Mouse (Mus musculus) liver, adult 2 months (tissue): ENCODE data around the gene Dsn1. TPM values are rescaled to one million over a fixed set of nuclear protein-coding genes. Genes with fewer than 3 reads are reported as not detected.

Experiments
- DNase-seq: peaks from one replicate; pipeline ENCODE4 v3.0.0-alpha.2; 2011; ENCODE audit warnings: low read depth, low spot score; ENCODE audit errors: extremely low read depth
- H3K27ac ChIP-seq: fragments of 200-500 bp; replicated peaks from 2 replicates; pipeline ENCODE4 v1.5.1; 2012; ENCODE audit warnings: low read depth, mild to moderate bottlenecking, control low read depth, inconsistent platforms, low read length; ENCODE audit not compliant: insufficient read depth
- H3K27me3 ChIP-seq: fragments of 200-500 bp; 2 replicates; pipeline ENCODE4 v1.6.1; 2012; ENCODE audit warnings: mild to moderate bottlenecking, moderate library complexity, low read length, inconsistent platforms; ENCODE audit not compliant: control insufficient read depth, insufficient read depth
- H3K36me3 ChIP-seq: fragments of 200-500 bp; 2 replicates; pipeline ENCODE4 v1.6.1; 2012; ENCODE audit warnings: low read length, inconsistent platforms; ENCODE audit not compliant: control insufficient read depth, insufficient read depth
- H3K4me1 ChIP-seq: fragments of 200-500 bp; 2 replicates; pipeline ENCODE4 v1.6.1; 2011; ENCODE audit warnings: low read length; ENCODE audit not compliant: control insufficient read depth, insufficient read depth
- H3K4me3 ChIP-seq: fragments of 200-500 bp; 2 replicates; pipeline ENCODE4 v1.5.1; 2011; ENCODE audit warnings: low read depth, mild to moderate bottlenecking, control low read depth, low read length, moderate library complexity; ENCODE audit not compliant: insufficient read depth
- H3K79me2 ChIP-seq: fragments of 200-500 bp; 2 replicates; pipeline ENCODE4 v1.6.1; 2012; ENCODE audit warnings: inconsistent platforms, mild to moderate bottlenecking, low read length, moderate library complexity; ENCODE audit not compliant: control insufficient read depth, insufficient read depth
- H3K9ac ChIP-seq: fragments of 200-500 bp; 2 replicates; pipeline ENCODE4 v1.6.1; 2012; ENCODE audit warnings: low read depth, mild to moderate bottlenecking, control low read depth, inconsistent platforms, low read length
- CTCF ChIP-seq: fragments of 200-500 bp; IDR thresholded peaks from 2 replicates; pipeline ENCODE4 v1.5.1; 2011; ENCODE audit warnings: low read depth, low read length, control low read depth
- POLR2A ChIP-seq: fragments of 200-500 bp; IDR thresholded peaks from 2 replicates; pipeline ENCODE4 v1.6.1; 2011; ENCODE audit warnings: low read length, control low read depth; ENCODE audit not compliant: insufficient read depth; ENCODE audit errors: extremely low read depth
- WGBS: fragments of 180-500 bp; shearing (Covaris S2); methylation state at CpG from one replicate; pipeline ENCODE4 v1.1.7; 2018; 5-methylcytosine and 5-hydroxymethylcytosine counted together
- polyA plus RNA-seq: library from polyadenylated mRNA; depleted of rRNA; stranded (reverse); fragments of >200 nt; gene quantifications from 2 replicates; pipeline ENCODE4 v1.2.3, GENCODE M21; 2012
- total RNA-seq: library from RNA; depleted of rRNA; stranded (reverse); fragments of >200 nt; gene quantifications from 2 replicates; pipeline ENCODE4 v1.2.3, GENCODE M21; 2014

Gene Dsn1
- total and polyA plus RNA-seq, 2 experiments = 0.10 to 1.0 TPM

DNA sequence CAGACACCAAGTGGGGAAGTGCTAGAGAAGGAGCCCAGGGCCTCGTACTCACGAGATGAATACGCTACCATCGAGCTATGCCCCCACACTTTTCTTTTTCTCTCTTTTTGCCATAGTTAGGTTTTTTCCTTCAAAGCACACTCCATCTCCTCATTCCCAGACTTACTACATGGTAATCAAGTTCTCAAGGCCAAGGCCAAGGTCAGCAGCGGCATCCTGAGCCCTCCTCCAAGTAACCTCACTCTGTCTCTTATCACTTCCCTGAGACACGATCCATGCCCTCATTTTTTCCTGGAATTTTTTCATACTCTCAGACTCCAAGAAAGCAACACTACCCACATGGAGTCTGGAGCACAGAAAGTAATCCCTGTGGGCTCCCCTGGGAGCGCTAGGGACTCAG, 43.1 kb downstream of the Dsn1 start:
- WGBS = 84% methylated on average over 7 of the region's 7 CpGs
- no peak overlapping the region for H3K27ac ChIP-seq
- H3K27me3 ChIP-seq = no peaks in the 10 kb centered on the region
- peaks cover 3% of the 10 kb centered on the region; the same call in 1 of the 2 replicates for H3K79me2 ChIP-seq
- DNase-seq = no peak
- TF ChIP-seq CTCF (no peak), POLR2A (no peak)
- peaks cover 8% of the 10 kb centered on the region; the same call in 1 of the 2 replicates for H3K36me3 ChIP-seq
- no peaks in the 10 kb centered on the region for H3K4me1 ChIP-seq
- H3K4me3 ChIP-seq = no peak overlapping the region
- no peak overlapping the region for H3K9ac ChIP-seq

DNA sequence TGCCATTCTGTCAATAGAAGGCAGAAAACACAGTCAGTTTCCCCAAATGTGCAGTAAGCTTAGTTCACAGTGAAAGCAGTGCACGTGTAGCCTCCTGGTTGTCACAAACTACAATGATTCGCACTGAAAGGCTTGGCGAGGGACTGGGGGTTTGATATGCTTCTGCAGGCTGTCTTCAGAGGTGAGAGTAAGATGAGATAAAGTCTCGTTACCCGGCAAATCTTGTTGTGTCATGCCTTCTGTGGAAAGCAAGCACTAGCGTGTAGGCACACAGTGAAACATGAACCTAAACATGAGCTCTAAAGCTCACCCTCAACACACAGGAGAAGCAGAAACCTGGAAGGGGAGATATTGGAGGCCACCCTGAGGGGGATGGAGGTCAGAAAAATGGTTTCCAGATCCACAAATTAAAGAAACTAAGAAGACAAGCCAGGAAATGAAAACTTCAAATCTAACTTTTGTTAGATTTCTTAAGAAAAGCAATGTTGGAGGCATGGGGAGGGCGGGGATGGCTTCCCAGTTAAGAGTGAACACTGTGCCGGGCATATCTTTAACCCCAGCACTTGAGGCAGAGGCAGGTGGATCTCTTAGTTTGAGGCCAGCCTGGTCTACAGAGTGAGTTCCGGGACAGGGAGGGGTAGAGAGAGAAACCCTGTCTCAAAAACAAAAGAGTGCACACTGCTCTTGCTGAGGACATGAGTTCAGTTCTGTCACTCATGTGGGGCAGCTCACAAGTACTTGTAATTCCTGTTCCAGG, 48.3 kb downstream of the Dsn1 start:
- no peak overlapping the region for H3K4me3 ChIP-seq
- no peaks in the 10 kb centered on the region for H3K4me1 ChIP-seq
- no peak for DNase-seq
- no peaks in the 10 kb centered on the region for H3K27me3 ChIP-seq
- H3K79me2 ChIP-seq = no peaks in the 10 kb centered on the region; the same call in 1 of the 2 replicates
- no peak overlapping the region for H3K9ac ChIP-seq
- WGBS = 94% methylated on average over 9 of the region's 9 CpGs
- no peak overlapping the region for H3K27ac ChIP-seq
- H3K36me3 ChIP-seq = peaks cover 21% of the 10 kb centered on the region
- TF ChIP-seq CTCF (no peak), POLR2A (no peak)

DNA sequence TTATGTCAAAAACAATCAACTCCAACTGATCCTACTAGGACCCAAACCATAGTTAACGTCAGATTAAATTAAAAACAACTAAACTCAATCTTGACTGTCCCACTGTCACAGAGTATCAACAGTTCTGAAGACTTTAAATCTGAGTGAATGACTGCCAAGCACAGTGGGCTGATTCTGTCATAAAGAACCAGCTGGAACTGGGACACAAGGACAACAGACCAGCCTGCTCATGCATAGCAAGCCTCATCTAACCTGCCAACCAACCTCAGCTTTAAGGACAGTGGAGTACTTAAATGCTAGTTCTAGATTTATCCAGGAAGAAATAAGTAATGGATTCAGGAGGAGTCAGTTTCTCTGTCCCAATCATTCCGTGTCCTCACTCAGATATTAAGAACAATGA, 49.9 kb downstream of the Dsn1 start:
- WGBS = 96% methylated on average over 2 of the region's 2 CpGs
- peaks cover 21% of the 10 kb centered on the region for H3K36me3 ChIP-seq

DNA sequence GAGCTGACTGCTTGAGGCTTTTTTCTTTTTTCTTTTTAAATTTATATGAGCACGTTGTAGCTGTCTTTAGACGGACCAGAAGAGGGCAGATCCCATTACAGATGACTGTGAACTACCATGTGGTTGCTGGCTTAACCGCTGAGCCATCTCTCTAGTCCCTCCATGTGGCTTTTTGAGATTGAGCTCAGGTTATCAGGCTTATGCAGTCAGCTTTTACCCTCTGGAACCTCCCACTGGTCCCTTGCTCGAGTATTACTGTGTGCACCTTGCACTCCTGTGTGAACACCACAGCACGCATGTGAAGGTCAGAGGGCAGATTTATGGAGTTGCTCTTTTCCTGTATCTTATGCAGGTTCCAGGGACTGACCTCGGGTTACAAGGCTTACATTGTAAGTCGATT, 50.6 kb downstream of the Dsn1 start:
- Histone ChIP-seq H3K27me3 (no peaks in the 10 kb centered on the region), H3K4me3 (no peak overlapping the region), H3K9ac (no peak overlapping the region), H3K4me1 (no peaks in the 10 kb centered on the region), H3K27ac (no peak overlapping the region), H3K36me3 (peaks cover 21% of the 10 kb centered on the region), H3K79me2 (no peaks in the 10 kb centered on the region; the same call in 1 of the 2 replicates)
- TF ChIP-seq POLR2A (no peak), CTCF (no peak)
- WGBS = 82% methylated on average over 7 of the region's 7 CpGs
- no peak for DNase-seq

More for the DNA sequence above, 49.9 kb downstream of the Dsn1 start:
- Histone ChIP-seq H3K4me3 (no peak overlapping the region), H3K4me1 (no peaks in the 10 kb centered on the region), H3K9ac (no peak overlapping the region), H3K27ac (no peak overlapping the region), H3K27me3 (no peaks in the 10 kb centered on the region), H3K79me2 (no peaks in the 10 kb centered on the region; the same call in 1 of the 2 replicates)
- TF ChIP-seq POLR2A (no peak), CTCF (no peak)
- DNase-seq = no peak

DNA sequence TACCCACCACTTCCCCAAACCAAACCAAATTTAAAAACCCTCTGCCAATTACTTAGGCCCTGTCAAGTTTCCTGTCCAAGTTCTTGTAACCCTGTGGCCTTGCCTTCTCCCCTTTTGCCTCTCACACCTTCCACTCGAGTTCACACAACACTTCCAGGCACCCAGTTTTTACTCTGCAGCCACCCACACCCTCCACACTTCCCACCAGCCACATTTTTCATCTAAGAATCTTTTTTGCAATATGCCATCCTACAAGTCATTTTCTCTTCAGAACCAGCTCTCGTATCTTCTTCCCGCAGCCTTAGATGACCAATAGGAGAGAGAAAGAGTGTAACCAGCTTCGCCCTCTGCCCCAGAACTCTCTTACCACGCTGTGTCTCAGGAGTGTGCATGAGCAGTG, 52.5 kb downstream of the Dsn1 start:
- no peak for TF ChIP-seq CTCF
- TF ChIP-seq POLR2A = no peak
- Histone ChIP-seq H3K27me3 (no peaks in the 10 kb centered on the region), H3K4me3 (no peak overlapping the region), H3K36me3 (peaks cover 26% of the 10 kb centered on the region), H3K4me1 (no peaks in the 10 kb centered on the region), H3K27ac (no peak overlapping the region), H3K9ac (no peak overlapping the region), H3K79me2 (no peaks in the 10 kb centered on the region; the same call in 1 of the 2 replicates)
- WGBS = 95% methylated on average over 5 of the region's 5 CpGs
- no peak for DNase-seq

DNA sequence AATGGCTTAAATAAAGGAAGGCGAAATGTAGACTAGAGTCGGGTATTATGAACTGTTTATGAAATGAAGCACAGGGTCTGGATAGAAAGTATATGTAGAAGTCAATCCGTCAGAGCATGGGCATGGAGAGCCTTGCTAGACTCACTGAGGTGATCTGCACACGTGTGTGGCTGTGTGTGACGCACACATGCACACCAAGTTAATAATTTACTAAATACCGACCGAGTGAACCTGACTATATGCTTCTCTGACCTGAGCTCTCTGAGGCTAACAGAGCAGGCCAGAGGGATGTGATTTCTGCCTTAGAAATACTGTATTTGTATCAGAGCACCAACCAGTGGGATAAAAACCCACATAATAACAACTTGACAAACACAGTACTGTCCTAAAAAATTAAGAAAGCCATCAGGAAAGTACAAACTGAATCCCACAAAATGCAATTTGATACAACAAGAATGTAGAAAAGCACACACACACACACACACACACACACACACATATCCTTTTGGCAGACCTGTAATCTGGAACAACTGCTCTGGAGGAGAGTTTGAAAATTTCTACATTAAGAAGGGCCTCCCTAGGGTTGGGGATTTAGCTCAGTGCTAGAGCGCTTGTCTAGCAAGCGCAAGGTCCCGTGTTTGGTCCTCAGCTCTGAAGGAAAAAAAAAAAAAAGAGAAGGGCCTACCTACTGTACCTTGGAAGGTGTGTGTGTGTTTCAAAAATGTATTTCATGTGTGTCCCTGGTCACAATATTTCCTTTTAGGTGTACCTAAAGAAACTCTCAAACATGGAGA, 55.5 kb downstream of the Dsn1 start:
- peak; percentile 66 for DNase-seq
- WGBS = 58% methylated on average over 10 of the region's 10 CpGs

More for the DNA sequence above, 55.5 kb downstream of the Dsn1 start:
- no peak overlapping the region for H3K9ac ChIP-seq
- no peaks in the 10 kb centered on the region; the same call in 1 of the 2 replicates for H3K79me2 ChIP-seq
- H3K27me3 ChIP-seq = no peaks in the 10 kb centered on the region
- no peak overlapping the region for H3K27ac ChIP-seq
- no peak overlapping the region for H3K4me3 ChIP-seq
- no peaks in the 10 kb centered on the region for H3K4me1 ChIP-seq
- H3K36me3 ChIP-seq = peaks cover 27% of the 10 kb centered on the region
- no peak for TF ChIP-seq POLR2A
- no peak for TF ChIP-seq CTCF
